Mouse (Mus musculus) stomach, embryonic 16.5 days (tissue): ENCODE measurements around the gene Marc2. TPM values are rescaled to one million over a fixed set of nuclear protein-coding genes. Genes with fewer than 3 reads are reported as not detected.
A peak's percentile ranks its signal among the peaks of the same experiment; 100 is the strongest.

ENCODE experiments used
- ATAC-seq: fragments of 200-750 bp; cut with Nextera tagmentation; 2 replicates; pipeline ENCODE4 v1.8.0; 2017; ENCODE audit warnings: moderate number of reproducible peaks, moderate TSS enrichment; ENCODE audit not compliant: insufficient read depth, low FRiP score
- H3K27ac ChIP-seq: fragments of 300-500 bp; sonication (generic); 2 replicates; pipeline ENCODE4 v1.5.1; 2014; ENCODE audit warnings: low read length
- H3K27me3 ChIP-seq: fragments of 300-500 bp; sonication (generic); 2 replicates; pipeline ENCODE4 v1.6.1; 2014; ENCODE audit warnings: low read length, control low read depth, mixed read lengths; ENCODE audit not compliant: control insufficient read depth, insufficient read depth
- H3K36me3 ChIP-seq: fragments of 300-500 bp; sonication (generic); 2 replicates; pipeline ENCODE4 v1.6.1; 2014; ENCODE audit warnings: low read length; ENCODE audit not compliant: control insufficient read depth, insufficient read depth
- H3K4me1 ChIP-seq: fragments of 300-500 bp; sonication (generic); 2 replicates; pipeline ENCODE4 v1.6.1; 2014; ENCODE audit warnings: low read length, control low read depth, mixed read lengths; ENCODE audit not compliant: control insufficient read depth, insufficient read depth
- H3K4me2 ChIP-seq: fragments of 300-500 bp; sonication (generic); 2 replicates; pipeline ENCODE4 v1.6.1; 2014; ENCODE audit warnings: low read depth, low read length, mixed read lengths
- H3K4me3 ChIP-seq: fragments of 300-500 bp; sonication (generic); replicated peaks from 2 replicates; pipeline ENCODE4 v1.5.1; 2014; ENCODE audit warnings: mild to moderate bottlenecking, low read length
- H3K9ac ChIP-seq: fragments of 300-500 bp; sonication (generic); 2 replicates; pipeline ENCODE4 v1.6.1; 2014; ENCODE audit warnings: low read length
- H3K9me3 ChIP-seq: fragments of 300-500 bp; sonication (generic); replicated peaks from 2 replicates; pipeline ENCODE4 v1.6.1; 2016; ENCODE audit warnings: low read length, control low read depth; ENCODE audit not compliant: control insufficient read depth
- WGBS: fragments of 180-500 bp; shearing (Covaris S2); extraction: QIAGEN DNeasy Blood & Tissue Kit; methylation state at CpG from one replicate; pipeline ENCODE4 v1.1.7; 2014; 5-methylcytosine and 5-hydroxymethylcytosine counted together
- polyA plus RNA-seq: library from polyadenylated mRNA; unstranded; fragments of >200 nt; fragmentation: Nextera tagmentation; extraction: Ambion mirVana; gene quantifications from 2 replicates; pipeline ENCODE4 v1.2.1, GENCODE M21; 2015

The Marc2 gene
- polyA plus RNA-seq, 1 experiment from 2014 or later = 228 TPM

GRCm38 (mm10) chr1:184825093-184825492 is 21.2 kb downstream of the Marc2 start:
- H3K4me3 ChIP-seq = no peak overlapping the region
- no peak for ATAC-seq

GRCm38 (mm10) chr1:184824439-184824851 is 21.8 kb downstream of the Marc2 start:
- Histone ChIP-seq H3K27me3 (no peaks in the 10 kb centered on the region), H3K4me2 (peak overlapping the region; percentile 17; the same call in 1 of the 2 replicates), H3K9ac (no peak overlapping the region; the same call in 1 of the 2 replicates), H3K36me3 (0 out of 2 replicates have a peak, but pooled peaks cover 6% of the 10 kb centered on the region), H3K27ac (no peak overlapping the region; the same call in 1 of the 2 replicates), H3K4me3 (no peak overlapping the region), H3K9me3 (no peaks in the 10 kb centered on the region), H3K4me1 (0 out of 2 replicates have a peak, but pooled peaks cover 8% of the 10 kb centered on the region)
- 8% methylated on average over 12 of the region's 12 CpGs for WGBS
- ATAC-seq = peak; percentile 78; the same call in 1 of the 2 replicates

More at GRCm38 (mm10) chr1:184825093-184825492, 21.2 kb downstream of the Marc2 start:
- Histone ChIP-seq H3K27ac (no peak overlapping the region), H3K4me2 (no peak overlapping the region), H3K9ac (no peak overlapping the region), H3K36me3 (0 out of 2 replicates have a peak, but pooled peaks cover 6% of the 10 kb centered on the region), H3K27me3 (no peaks in the 10 kb centered on the region), H3K4me1 (0 out of 2 replicates have a peak, but pooled peaks cover 8% of the 10 kb centered on the region), H3K9me3 (no peaks in the 10 kb centered on the region)
- WGBS = 19% methylated on average over 11 of the region's 11 CpGs

GRCm38 (mm10) chr1:184822678-184823077 is 23.6 kb downstream of the Marc2 start:
- no peak overlapping the region for H3K9ac ChIP-seq
- no peak overlapping the region; the same call in 1 of the 2 replicates for H3K4me3 ChIP-seq
- H3K4me1 ChIP-seq = 0 out of 2 replicates have a peak, but pooled peaks cover 8% of the 10 kb centered on the region
- H3K36me3 ChIP-seq = 0 out of 2 replicates have a peak, but pooled peaks cover 6% of the 10 kb centered on the region
- 26% methylated on average over 10 of the region's 11 CpGs for WGBS
- H3K27me3 ChIP-seq = no peaks in the 10 kb centered on the region
- H3K4me2 ChIP-seq = peak overlapping the region; percentile 9; the same call in 1 of the 2 replicates
- peak; percentile 31; the same call in 1 of the 2 replicates for ATAC-seq
- peak overlapping the region; percentile 46; the same call in 1 of the 2 replicates for H3K27ac ChIP-seq
- H3K9me3 ChIP-seq = no peaks in the 10 kb centered on the region

- Histone ChIP-seq H3K27me3 (no peaks in the 10 kb centered on the region), H3K36me3 (peaks cover 6% of the 10 kb centered on the region; the same call in 1 of the 2 replicates), H3K9ac (no peak overlapping the region), H3K9me3 (no peaks in the 10 kb centered on the region), H3K4me1 (no peaks in the 10 kb centered on the region), H3K4me3 (no peak overlapping the region), H3K4me2 (no peak overlapping the region), H3K27ac (no peak overlapping the region)
- 76% methylated on average over 6 of the region's 6 CpGs for whole genome bisulfite sequencing
- no peak for ATAC-seq
These were observed 28.5 kb downstream of the Marc2 start for GRCm38 (mm10) chr1:184817768-184818167.

- Histone ChIP-seq H3K4me3 (no peak overlapping the region), H3K27ac (no peak overlapping the region), H3K9me3 (no peaks in the 10 kb centered on the region), H3K9ac (no peak overlapping the region), H3K4me1 (peaks cover 16% of the 10 kb centered on the region), H3K36me3 (no peaks in the 10 kb centered on the region; the same call in 1 of the 2 replicates), H3K4me2 (no peak overlapping the region), H3K27me3 (peaks cover 16% of the 10 kb centered on the region)
- 66% methylated on average over 8 of the region's 8 CpGs for WGBS
- ATAC-seq = no peak
These were observed 34.5 kb downstream of the Marc2 start for GRCm38 (mm10) chr1:184811716-184812250.

GRCm38 (mm10) chr1:184810780-184811575 is 35.3 kb downstream of the Marc2 start, which contains the start of gene Marc1:
Marc1 (minus strand) TSS chr1:184811313.
- Histone ChIP-seq H3K4me1 (peaks cover 16% of the 10 kb centered on the region), H3K36me3 (no peaks in the 10 kb centered on the region), H3K27me3 (peaks cover 16% of the 10 kb centered on the region), H3K4me2 (peak within 1 kb of the TSS; percentile 61), H3K9ac (peak within 1 kb of the TSS; percentile 58), H3K27ac (no peak within 1 kb of the TSS), H3K9me3 (no peaks in the 10 kb centered on the region), H3K4me3 (peak within 1 kb of the TSS; percentile 38)
- ATAC-seq = peak; percentile 20; the same call in 1 of the 2 replicates
- WGBS = 5% methylated on average over 52 of the region's 52 CpGs

GRCm38 (mm10) chr1:184809578-184810001 is 36.7 kb downstream of the Marc2 start:
- no peaks in the 10 kb centered on the region for H3K36me3 ChIP-seq
- 55% methylated on average over 6 of the region's 6 CpGs for WGBS
- H3K4me1 ChIP-seq = peaks cover 16% of the 10 kb centered on the region
- no peak overlapping the region for H3K27ac ChIP-seq
- no peak overlapping the region for H3K4me2 ChIP-seq
- H3K27me3 ChIP-seq = peaks cover 16% of the 10 kb centered on the region
- H3K4me3 ChIP-seq = no peak overlapping the region
- H3K9ac ChIP-seq = no peak overlapping the region
- H3K9me3 ChIP-seq = no peaks in the 10 kb centered on the region
- no peak for ATAC-seq

GRCm38 (mm10) chr1:184808418-184809012 is 37.7 kb downstream of the Marc2 start:
- H3K4me2 ChIP-seq = no peak overlapping the region
- H3K4me1 ChIP-seq = peaks cover 16% of the 10 kb centered on the region
- no peaks in the 10 kb centered on the region for H3K36me3 ChIP-seq
- H3K4me3 ChIP-seq = no peak overlapping the region
- no peak overlapping the region for H3K27ac ChIP-seq
- peaks cover 16% of the 10 kb centered on the region for H3K27me3 ChIP-seq
- no peaks in the 10 kb centered on the region for H3K9me3 ChIP-seq
- WGBS = 80% methylated on average over 17 of the region's 17 CpGs
- no peak for ATAC-seq
- no peak overlapping the region for H3K9ac ChIP-seq
